8 mouse cellular contexts compared by ENCODE assay signal in the genomic region with DNA sequence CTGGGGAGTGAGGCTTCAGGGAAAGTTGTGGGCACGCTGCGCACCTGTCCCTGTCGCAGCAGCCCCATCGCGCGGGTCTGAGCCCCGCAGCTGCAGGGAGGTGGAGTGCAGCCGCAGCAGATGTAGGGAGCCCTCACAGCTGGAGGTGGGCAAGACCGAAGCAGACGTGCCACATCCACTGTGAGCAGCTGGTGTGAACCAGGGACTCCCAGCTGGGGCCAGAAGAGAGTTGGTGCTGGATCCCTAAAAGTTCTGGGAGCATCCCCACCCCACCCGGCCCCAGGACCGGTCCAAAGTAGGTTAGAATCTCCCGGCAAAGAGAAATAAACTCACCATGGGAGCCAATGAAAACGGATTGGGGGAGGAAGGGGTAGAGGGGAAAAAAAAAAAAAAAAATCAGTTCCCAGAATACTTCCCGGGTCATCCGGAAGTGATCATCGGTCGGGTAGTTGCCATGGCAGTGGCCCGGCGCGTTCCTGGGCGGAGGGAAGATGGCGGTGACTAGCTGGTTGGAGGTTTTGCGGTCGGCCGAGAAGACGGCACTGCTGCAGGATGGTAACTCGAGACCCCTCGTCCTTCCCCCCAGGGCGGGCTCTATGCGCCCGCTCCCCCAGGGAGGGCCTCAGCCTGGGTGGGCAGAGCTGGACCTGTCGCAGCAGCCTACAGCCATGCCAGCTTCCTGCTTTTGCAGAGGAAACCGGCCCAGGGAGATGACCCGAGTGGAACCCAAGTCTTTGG. TPM values are rescaled to one million over a fixed set of nuclear protein-coding genes. Genes with fewer than 3 reads are reported as not detected.
DNase-seq lines count a peak whose midpoint lies in the region; ATAC-seq and TF ChIP-seq lines count a peak whose summit lies in the region.

A gene (minus strand): TSS at position 379 of the 738 bp plus-strand sequence.
A gene (plus strand): TSS at position 463 of the 738 bp plus-strand sequence.

- peak within 1 kb of the TSS; percentile 29 for H3ac ChIP-seq in myocyte (ENCODE audit: control insufficient read depth, insufficient read length)

- peak within 1 kb of the TSS; percentile 97 for H3K4me2 ChIP-seq in heart, embryonic 11.5 days
- peak within 1 kb of the TSS; percentile 70 for H3K4me2 ChIP-seq in kidney, embryonic 16.5 days (replicated peaks; ENCODE audit: low read depth, low read length)
- H3K4me2 ChIP-seq in liver, embryonic 11.5 days: peak within 1 kb of the TSS; percentile 73
- H3K4me2 ChIP-seq in myocyte (ENCODE audit: low read depth): peak within 1 kb of the TSS; percentile 74

- H3K4me1 ChIP-seq in heart, embryonic 11.5 days (ENCODE audit: control insufficient read depth, insufficient read depth, low read length): peaks cover 4% of the 10 kb centered on the region; the same call in 1 of the 2 replicates
- peaks cover 16% of the 10 kb centered on the region for H3K4me1 ChIP-seq in kidney, embryonic 16.5 days (ENCODE audit: insufficient read depth, low read length)
- H3K4me1 ChIP-seq in liver, embryonic 11.5 days (replicated peaks; ENCODE audit: control insufficient read depth, insufficient read depth, low read length): peaks cover 8% of the 10 kb centered on the region

- H3K36me3 ChIP-seq in heart, embryonic 11.5 days (ENCODE audit: control insufficient read depth, insufficient read depth, low read length): peaks cover under 1% of the 10 kb centered on the region; the same call in 1 of the 2 replicates
- H3K36me3 ChIP-seq in kidney, embryonic 16.5 days (ENCODE audit: insufficient read depth, low read length): peaks cover 9% of the 10 kb centered on the region
- no peaks in the 10 kb centered on the region for H3K36me3 ChIP-seq in liver, embryonic 11.5 days (ENCODE audit: control insufficient read depth, insufficient read depth, low read length)
- no peaks in the 10 kb centered on the region for H3K36me3 ChIP-seq in myocyte (ENCODE audit: control insufficient read depth, insufficient read depth)
- H3K36me3 ChIP-seq in splenic B cell, adult 2 months (ENCODE audit: control insufficient read depth, insufficient read depth, low read length, poor library complexity, severe bottlenecking): no peaks in the 10 kb centered on the region; the same call in 1 of the 2 replicates

- H3K9ac ChIP-seq in heart, embryonic 11.5 days (ENCODE audit: low read depth, low read length): peak within 1 kb of the TSS; percentile 89
- H3K9ac ChIP-seq in kidney, embryonic 16.5 days (replicated peaks; ENCODE audit: low read length): peak within 1 kb of the TSS; percentile 72
- H3K9ac ChIP-seq in liver, embryonic 11.5 days (ENCODE audit: low read depth, low read length): peak within 1 kb of the TSS; percentile 72

- H3K4me3 ChIP-seq in heart, embryonic 11.5 days (ENCODE audit: low read depth, low read length): peak within 1 kb of the TSS; percentile 83
- H3K4me3 ChIP-seq in kidney, embryonic 16.5 days (ENCODE audit: low read length): peak within 1 kb of the TSS; percentile 84
- peak within 1 kb of the TSS; percentile 76 for H3K4me3 ChIP-seq in liver, embryonic 11.5 days (ENCODE audit: low read depth, low read length)
- H3K4me3 ChIP-seq in myocyte: peak within 1 kb of the TSS; percentile 69

- H3K27ac ChIP-seq in heart, embryonic 11.5 days (ENCODE audit: low read depth, low read length): peak within 1 kb of the TSS; percentile 50; the same call in 1 of the 2 replicates
- peak within 1 kb of the TSS; percentile 51 for H3K27ac ChIP-seq in kidney, embryonic 16.5 days (ENCODE audit: low read length)
- H3K27ac ChIP-seq in liver, embryonic 11.5 days (ENCODE audit: low read depth, low read length): no peak within 1 kb of the TSS

- WGBS in heart, embryonic 11.5 days (ENCODE audit: insufficient replicate concordance): 0% methylated on average over 35 of the region's 35 CpGs
- WGBS in kidney, embryonic 16.5 days: 0% methylated on average over 35 of the region's 35 CpGs
- under 1% methylated on average over 35 of the region's 35 CpGs for WGBS in liver, embryonic 11.5 days

- ATAC-seq in erythroblast, adult 5-6 weeks (replicated peaks; ENCODE audit: low FRiP score, poor library complexity, severe bottlenecking): peak; percentile 87
- ATAC-seq in heart, embryonic 11.5 days (replicated peaks; ENCODE audit: insufficient number of reproducible peaks, low FRiP score, low TSS enrichment): peak; percentile 77
- ATAC-seq in kidney, embryonic 16.5 days (ENCODE audit: low FRiP score, low TSS enrichment): peak; percentile 88
- peak; percentile 84 for ATAC-seq in liver, embryonic 11.5 days (replicated peaks; ENCODE audit: low FRiP score)

- peaks cover 4% of the 10 kb centered on the region for H3K79me2 ChIP-seq in myocyte (ENCODE audit: control insufficient read depth, insufficient read depth)

- peak; percentile 49 for TF ChIP-seq POLR2A in myocyte (IDR thresholded peaks at IDR 0.05; ENCODE audit: insufficient read length, low read depth)

- no peaks in the 10 kb centered on the region for H3K27me3 ChIP-seq in heart, embryonic 11.5 days (ENCODE audit: control insufficient read depth, insufficient read depth, low read length)
- no peaks in the 10 kb centered on the region for H3K27me3 ChIP-seq in kidney, embryonic 16.5 days (ENCODE audit: insufficient read depth, low read length)
- H3K27me3 ChIP-seq in liver, embryonic 11.5 days (replicated peaks; ENCODE audit: control insufficient read depth, insufficient read depth, low read length): no peaks in the 10 kb centered on the region
- no peaks in the 10 kb centered on the region for H3K27me3 ChIP-seq in myocyte (ENCODE audit: control insufficient read depth, insufficient read depth, insufficient read length)
- H3K27me3 ChIP-seq in splenic B cell, adult 2 months (ENCODE audit: control insufficient read depth, insufficient read depth, low read length, poor library complexity, severe bottlenecking): no peaks in the 10 kb centered on the region

- no peaks in the 10 kb centered on the region for H3K9me3 ChIP-seq in heart, embryonic 11.5 days (replicated peaks; ENCODE audit: control insufficient read depth, low read length)
- no peaks in the 10 kb centered on the region for H3K9me3 ChIP-seq in kidney, embryonic 16.5 days (ENCODE audit: low read length)
- no peaks in the 10 kb centered on the region for H3K9me3 ChIP-seq in liver, embryonic 11.5 days (ENCODE audit: control insufficient read depth, low read length)

- peak; percentile 85 to 86 for DNase-seq in B cell, adult 2 months
- DNase-seq in brain, adult 2 months (ENCODE audit: low read depth, low spot score): peak; percentile 90
- peak; percentile 86 for DNase-seq in liver, embryonic 11.5 days (ENCODE audit: low spot score)
- DNase-seq in splenic B cell, adult 2 months (ENCODE audit: low read depth, low spot score): peak; percentile 82

TF ChIP-seq in myocyte, 11 proteins besides CTCF, POLR2A, EP300 and RAD21:
- TF ChIP-seq E2F4 (IDR thresholded peaks at IDR 0.05; ENCODE audit: insufficient read depth) (peak; percentile 38), REST (IDR thresholded peaks at IDR 0.05; ENCODE audit: insufficient read depth, insufficient read length) (no peak), MYOG (IDR thresholded peaks at IDR 0.05; ENCODE audit: control insufficient read depth in 1 of 3, insufficient read depth in 1 of 3, insufficient read length in 2 of 3, low read depth in 2 of 3) (peak in 2 of 3 experiments; percentile 47 to 65), MYOD1 (IDR thresholded peaks at IDR 0.05; ENCODE audit: control insufficient read depth in 1 of 3, insufficient read length in 2 of 3, low read depth in 2 of 3) (peak in 2 of 3 experiments; percentile 49 to 67), SRF (IDR thresholded peaks at IDR 0.05; ENCODE audit: control insufficient read depth, insufficient read length, low read depth) (no peak), TCF12 (IDR thresholded peaks at IDR 0.05; ENCODE audit: insufficient read depth, poor library complexity, severe bottlenecking) (no peak), POLR2AphosphoS2 (IDR thresholded peaks at IDR 0.05; ENCODE audit: insufficient read length, low read depth) (peak; percentile 30), CEBPB (IDR thresholded peaks at IDR 0.05; ENCODE audit: insufficient read depth, poor library complexity, severe bottlenecking) (no peak), USF1 (IDR thresholded peaks at IDR 0.05; ENCODE audit: low read depth) (no peak), TCF3 (IDR thresholded peaks at IDR 0.05; ENCODE audit: insufficient read length, low read depth) (no peak), MAX (IDR thresholded peaks at IDR 0.05; ENCODE audit: low read depth) (no peak)

RNA-seq across cellular contexts. Expression of the first gene that starts in this region (rescaled TPM):
- total RNA-seq in erythroblast, adult 5-6 weeks (2015; ENCODE audit: low replicate concordance): 1.3 TPM in 1 of 2 replicates, not detected in the other
- 1.5 and 2.3 TPM in 2 replicates for total RNA-seq in erythroblast, adult 5-6 weeks (2017; ENCODE audit: low replicate concordance)
- polyA plus RNA-seq in heart, embryonic 11.5 days (2014; fragmentation: Nextera tagmentation; extraction: Ambion mirVana): 13.6 and 13.9 TPM in 2 replicates
- polyA plus RNA-seq in kidney, embryonic 16.5 days (2015; fragmentation: Nextera tagmentation; extraction: Ambion mirVana): 20.4 and 21.9 TPM in 2 replicates
- 15.2 TPM in 2 replicates for polyA plus RNA-seq in liver, embryonic 11.5 days (2014; fragmentation: Nextera tagmentation; extraction: Ambion mirVana)
- 11.6 TPM for polyA plus RNA-seq in myocyte (2012; fragmentation: generic; extraction: Trizol)

RNA-seq across cellular contexts. Expression of the second gene that starts in this region (rescaled TPM):
- 1.2 and 5.6 TPM in 2 replicates for total RNA-seq in erythroblast, adult 5-6 weeks (2015; ENCODE audit: low replicate concordance)
- total RNA-seq in erythroblast, adult 5-6 weeks (2017; ENCODE audit: low replicate concordance): 0.68 and 2.5 TPM in 2 replicates
- 32.6 and 35.1 TPM in 2 replicates for polyA plus RNA-seq in heart, embryonic 11.5 days (2014; fragmentation: Nextera tagmentation; extraction: Ambion mirVana)
- 52.4 and 52.9 TPM in 2 replicates for polyA plus RNA-seq in kidney, embryonic 16.5 days (2015; fragmentation: Nextera tagmentation; extraction: Ambion mirVana)
- polyA plus RNA-seq in liver, embryonic 11.5 days (2014; fragmentation: Nextera tagmentation; extraction: Ambion mirVana): 34.7 and 36.8 TPM in 2 replicates
- polyA plus RNA-seq in myocyte (2012; fragmentation: generic; extraction: Trizol): 27.3 TPM
